Mouse (Mus musculus): ENCODE data around the gene Cutal. TPM values are rescaled to one million over a fixed set of nuclear protein-coding genes. Genes with fewer than 3 reads are reported as not detected.

Cutal gene
- polyA plus RNA-seq, 1 experiment: 0.02 TPM

- peaks cover 35% of the 10 kb centered on the region for H3K36me3 ChIP-seq (ENCODE audit: control insufficient read depth, insufficient read depth)
- H3K27me3 ChIP-seq (ENCODE audit: control insufficient read depth, insufficient read depth, insufficient read length): no peaks in the 10 kb centered on the region
- H3ac ChIP-seq (ENCODE audit: control insufficient read depth, insufficient read length, low read depth): no peak overlapping the region
- no peak overlapping the region for H3K4me3 ChIP-seq (ENCODE audit: insufficient read depth, poor library complexity, severe bottlenecking)
- no peaks in the 10 kb centered on the region for H3K79me3 ChIP-seq (ENCODE audit: low read depth)
- TF ChIP-seq MYOG (IDR thresholded peaks at IDR 0.05; ENCODE audit: control insufficient read depth, extremely low read depth, insufficient read length) (no peak), MAX (IDR thresholded peaks at IDR 0.05) (no peak), CTCF (IDR thresholded peaks at IDR 0.05; ENCODE audit: control insufficient read depth, insufficient read depth, insufficient read length) (no peak), FOSL1 (IDR thresholded peaks at IDR 0.05; ENCODE audit: insufficient read depth, low read length, poor library complexity, severe bottlenecking) (no peak), CEBPB (IDR thresholded peaks at IDR 0.05; ENCODE audit: low read depth) (no peak), USF1 (IDR thresholded peaks at IDR 0.05; ENCODE audit: low read depth) (no peak), MYOD1 (IDR thresholded peaks at IDR 0.05; ENCODE audit: control insufficient read depth, insufficient read length, low read depth) (no peak)
- no peaks in the 10 kb centered on the region for H3K79me2 ChIP-seq (ENCODE audit: control insufficient read depth, insufficient read depth)
Measured at GRCm38 (mm10) chr2:34847702-34848101, 26.5 kb upstream of the Cutal start.

GRCm38 (mm10) chr2:34855265-34855664 is 18.9 kb upstream of the Cutal start:
- H3K4me3 ChIP-seq (ENCODE audit: insufficient read depth, poor library complexity, severe bottlenecking): no peak overlapping the region
- no peak overlapping the region for H3ac ChIP-seq (ENCODE audit: control insufficient read depth, insufficient read length, low read depth)
- H3K36me3 ChIP-seq (ENCODE audit: control insufficient read depth, insufficient read depth): peaks cover 100% of the 10 kb centered on the region
- no peaks in the 10 kb centered on the region for H3K27me3 ChIP-seq (ENCODE audit: control insufficient read depth, insufficient read depth, insufficient read length)
- no peaks in the 10 kb centered on the region for H3K79me2 ChIP-seq (ENCODE audit: control insufficient read depth, insufficient read depth)
- TF ChIP-seq USF1 (IDR thresholded peaks at IDR 0.05; ENCODE audit: low read depth): no peak
- no peak for TF ChIP-seq CEBPB (IDR thresholded peaks at IDR 0.05; ENCODE audit: low read depth)
- no peak for TF ChIP-seq FOSL1 (IDR thresholded peaks at IDR 0.05; ENCODE audit: insufficient read depth, low read length, poor library complexity, severe bottlenecking)
- TF ChIP-seq MYOG (IDR thresholded peaks at IDR 0.05; ENCODE audit: control insufficient read depth, extremely low read depth, insufficient read length): no peak
- TF ChIP-seq CTCF (IDR thresholded peaks at IDR 0.05; ENCODE audit: control insufficient read depth, insufficient read depth, insufficient read length): no peak
- TF ChIP-seq MAX (IDR thresholded peaks at IDR 0.05): no peak
- TF ChIP-seq MYOD1 (IDR thresholded peaks at IDR 0.05; ENCODE audit: control insufficient read depth, insufficient read length, low read depth): no peak
- no peaks in the 10 kb centered on the region for H3K79me3 ChIP-seq (ENCODE audit: low read depth)

GRCm38 (mm10) chr2:34857728-34858127 is 16.5 kb upstream of the Cutal start:
- no peak overlapping the region for H3K4me3 ChIP-seq (ENCODE audit: insufficient read depth, poor library complexity, severe bottlenecking)
- no peaks in the 10 kb centered on the region for H3K27me3 ChIP-seq (ENCODE audit: control insufficient read depth, insufficient read depth, insufficient read length)
- TF ChIP-seq FOSL1 (IDR thresholded peaks at IDR 0.05; ENCODE audit: insufficient read depth, low read length, poor library complexity, severe bottlenecking) (no peak), MYOG (IDR thresholded peaks at IDR 0.05; ENCODE audit: control insufficient read depth, extremely low read depth, insufficient read length) (no peak), USF1 (IDR thresholded peaks at IDR 0.05; ENCODE audit: low read depth) (no peak), MAX (IDR thresholded peaks at IDR 0.05) (no peak), MYOD1 (IDR thresholded peaks at IDR 0.05; ENCODE audit: control insufficient read depth, insufficient read length, low read depth) (no peak), CEBPB (IDR thresholded peaks at IDR 0.05; ENCODE audit: low read depth) (no peak), CTCF (IDR thresholded peaks at IDR 0.05; ENCODE audit: control insufficient read depth, insufficient read depth, insufficient read length) (no peak)
- peaks cover 91% of the 10 kb centered on the region for H3K36me3 ChIP-seq (ENCODE audit: control insufficient read depth, insufficient read depth)
- no peak overlapping the region for H3ac ChIP-seq (ENCODE audit: control insufficient read depth, insufficient read length, low read depth)
- no peaks in the 10 kb centered on the region for H3K79me3 ChIP-seq (ENCODE audit: low read depth)
- H3K79me2 ChIP-seq (ENCODE audit: control insufficient read depth, insufficient read depth): no peaks in the 10 kb centered on the region

GRCm38 (mm10) chr2:34869680-34870079 is 4.5 kb upstream of the Cutal start:
- H3K4me3 ChIP-seq (ENCODE audit: insufficient read depth, poor library complexity, severe bottlenecking): peak overlapping the region; percentile 100
- TF ChIP-seq CTCF (IDR thresholded peaks at IDR 0.05; ENCODE audit: control insufficient read depth, insufficient read depth, insufficient read length) (no peak), MAX (IDR thresholded peaks at IDR 0.05) (no peak), USF1 (IDR thresholded peaks at IDR 0.05; ENCODE audit: low read depth) (no peak), FOSL1 (IDR thresholded peaks at IDR 0.05; ENCODE audit: insufficient read depth, low read length, poor library complexity, severe bottlenecking) (no peak), CEBPB (IDR thresholded peaks at IDR 0.05; ENCODE audit: low read depth) (no peak), MYOD1 (IDR thresholded peaks at IDR 0.05; ENCODE audit: control insufficient read depth, insufficient read length, low read depth) (no peak), MYOG (IDR thresholded peaks at IDR 0.05; ENCODE audit: control insufficient read depth, extremely low read depth, insufficient read length) (no peak)

GRCm38 (mm10) chr2:34870520-34871474 is 3.4 kb upstream of the Cutal start:
- peak overlapping the region; percentile 100 for H3ac ChIP-seq (ENCODE audit: control insufficient read depth, insufficient read length, low read depth)
- TF ChIP-seq MYOD1 (IDR thresholded peaks at IDR 0.05; ENCODE audit: control insufficient read depth, insufficient read length, low read depth): no peak
- no peak for TF ChIP-seq FOSL1 (IDR thresholded peaks at IDR 0.05; ENCODE audit: insufficient read depth, low read length, poor library complexity, severe bottlenecking)
- TF ChIP-seq MAX (IDR thresholded peaks at IDR 0.05): peak; percentile 69
- no peak for TF ChIP-seq MYOG (IDR thresholded peaks at IDR 0.05; ENCODE audit: control insufficient read depth, extremely low read depth, insufficient read length)
- TF ChIP-seq USF1 (IDR thresholded peaks at IDR 0.05; ENCODE audit: low read depth): peak; percentile 1

More at GRCm38 (mm10) chr2:34869680-34870079, 4.5 kb upstream of the Cutal start:
- H3K79me3 ChIP-seq (ENCODE audit: low read depth): peaks cover 59% of the 10 kb centered on the region
- H3K79me2 ChIP-seq (ENCODE audit: control insufficient read depth, insufficient read depth): peaks cover 70% of the 10 kb centered on the region
- peaks cover 30% of the 10 kb centered on the region for H3K36me3 ChIP-seq (ENCODE audit: control insufficient read depth, insufficient read depth)
- peaks cover 10% of the 10 kb centered on the region for H3K27me3 ChIP-seq (ENCODE audit: control insufficient read depth, insufficient read depth, insufficient read length)
- peak overlapping the region; percentile 44 for H3ac ChIP-seq (ENCODE audit: control insufficient read depth, insufficient read length, low read depth)

More at GRCm38 (mm10) chr2:34870520-34871474, 3.4 kb upstream of the Cutal start:
- peak overlapping the region; percentile 100 for H3K4me3 ChIP-seq (ENCODE audit: insufficient read depth, poor library complexity, severe bottlenecking)
- H3K36me3 ChIP-seq (ENCODE audit: control insufficient read depth, insufficient read depth): peaks cover 18% of the 10 kb centered on the region
- peaks cover 13% of the 10 kb centered on the region for H3K27me3 ChIP-seq (ENCODE audit: control insufficient read depth, insufficient read depth, insufficient read length)
- peaks cover 59% of the 10 kb centered on the region for H3K79me2 ChIP-seq (ENCODE audit: control insufficient read depth, insufficient read depth)
- H3K79me3 ChIP-seq (ENCODE audit: low read depth): peaks cover 49% of the 10 kb centered on the region

All from C2C12 (cell line).